Mouse (Mus musculus) right cerebral cortex, adult 18-20 months (tissue): ENCODE results near the gene St6gal1.

Experiments
- DNase-seq: peaks from one replicate; pipeline ENCODE4 v3.0.0; 2022; ENCODE audit warnings: mixed read lengths

St6gal1 gene

GRCm38 (mm10) chr16:23307142-23307968, 82.8 kb downstream of the St6gal1 start:
- DNase-seq = no peak

DNA sequence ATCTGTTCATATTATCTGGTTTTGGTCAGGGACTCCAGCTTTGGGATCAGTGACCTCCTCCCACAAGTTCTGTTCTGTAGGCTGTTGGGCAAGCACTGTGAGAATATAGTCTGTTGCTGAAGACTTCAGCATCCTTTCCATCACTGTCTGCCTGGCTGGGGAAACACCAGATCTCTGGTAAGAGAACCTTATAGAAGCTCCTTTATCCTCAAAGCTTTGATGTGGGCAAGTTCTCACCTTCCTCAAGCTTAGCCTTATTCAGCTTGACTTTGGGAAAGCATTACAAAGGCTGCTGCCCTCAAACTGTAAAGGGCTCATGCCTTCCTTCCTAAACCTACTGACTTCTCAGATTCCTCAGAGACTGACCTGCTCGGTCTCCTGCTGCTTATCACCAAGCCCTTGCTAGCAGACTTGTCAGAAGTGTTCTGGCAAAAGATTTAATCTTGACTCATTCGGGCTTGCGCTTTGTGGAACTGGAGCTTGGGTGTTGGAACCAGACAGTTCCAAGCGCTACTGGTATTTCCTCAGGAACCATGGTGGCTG, 83.5 kb downstream of the St6gal1 start:
- DNase-seq = no peak

GRCm38 (mm10) chr16:23309080-23309479, 84.5 kb downstream of the St6gal1 start:
- no peak for DNase-seq

- DNase-seq = no peak
These were observed 88.1 kb downstream of the St6gal1 start for GRCm38 (mm10) chr16:23312604-23313003.

DNA sequence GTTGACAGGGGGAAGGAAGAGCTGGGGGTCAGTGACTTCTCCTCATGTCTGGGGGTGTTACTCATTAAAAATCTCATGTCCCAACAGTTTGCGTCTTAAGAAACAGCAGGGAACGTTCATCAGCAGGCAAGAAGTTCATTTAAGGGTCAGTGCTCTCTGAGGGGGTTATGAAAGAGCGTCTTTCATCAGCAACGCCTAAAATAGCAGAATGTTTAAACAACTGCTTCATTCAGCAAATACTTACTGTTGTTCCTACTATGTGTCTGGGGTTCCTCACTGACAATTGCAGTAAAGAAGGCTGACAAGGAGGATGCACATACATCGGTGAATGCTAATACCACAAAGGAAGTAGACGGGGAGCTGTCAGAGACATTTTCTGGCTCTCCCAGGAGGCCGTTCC, 90.2 kb downstream of the St6gal1 start:
- no peak for DNase-seq

- DNase-seq = no peak
These were observed 93.0 kb downstream of the St6gal1 start for GRCm38 (mm10) chr16:23317411-23318047.

DNA sequence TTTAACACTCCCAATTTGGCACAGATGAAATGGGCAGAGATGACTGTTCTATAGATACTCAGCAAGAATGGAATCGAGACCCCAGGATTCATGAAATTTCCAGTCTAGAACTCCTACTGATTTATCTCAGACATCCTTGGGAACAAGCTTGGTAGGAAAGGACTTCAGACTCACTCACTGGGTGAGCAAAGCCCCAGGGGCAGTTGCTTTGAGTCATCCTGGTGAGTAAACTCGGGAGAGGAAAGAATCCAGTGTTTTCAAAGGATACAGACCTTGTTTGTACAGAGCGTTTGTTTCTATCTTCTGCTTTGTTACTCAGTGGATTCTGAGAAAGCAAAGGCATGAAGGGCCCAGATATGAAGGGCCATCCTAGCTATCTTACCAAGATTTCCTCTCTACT, 95.5 kb downstream of the St6gal1 start:
- DNase-seq = no peak

DNA sequence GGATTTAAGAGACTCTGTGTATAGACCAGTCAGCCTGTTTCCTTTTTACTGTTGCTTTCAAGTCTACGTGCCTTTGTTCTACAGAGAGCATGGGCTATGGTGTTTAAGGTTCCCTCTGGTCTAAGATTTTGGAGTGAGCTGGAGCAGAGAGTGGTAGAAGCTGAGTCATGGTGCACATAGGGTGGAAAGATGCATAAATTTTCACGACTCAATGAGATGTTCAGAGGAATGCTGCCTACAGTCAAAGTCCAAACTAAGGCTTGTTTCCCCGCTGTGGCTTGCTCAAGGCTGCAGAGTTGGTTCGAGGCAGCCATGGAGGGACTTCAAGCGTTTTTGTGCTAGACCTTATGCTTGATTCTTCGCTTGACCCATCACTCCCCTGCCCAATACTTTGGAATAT, 96.0 kb downstream of the St6gal1 start:
- DNase-seq = no peak

GRCm38 (mm10) chr16:23322453-23322852, 97.9 kb downstream of the St6gal1 start:
- DNase-seq = no peak

- no peak for DNase-seq
These were observed 99.4 kb downstream of the St6gal1 start for GRCm38 (mm10) chr16:23323915-23324314.

DNA sequence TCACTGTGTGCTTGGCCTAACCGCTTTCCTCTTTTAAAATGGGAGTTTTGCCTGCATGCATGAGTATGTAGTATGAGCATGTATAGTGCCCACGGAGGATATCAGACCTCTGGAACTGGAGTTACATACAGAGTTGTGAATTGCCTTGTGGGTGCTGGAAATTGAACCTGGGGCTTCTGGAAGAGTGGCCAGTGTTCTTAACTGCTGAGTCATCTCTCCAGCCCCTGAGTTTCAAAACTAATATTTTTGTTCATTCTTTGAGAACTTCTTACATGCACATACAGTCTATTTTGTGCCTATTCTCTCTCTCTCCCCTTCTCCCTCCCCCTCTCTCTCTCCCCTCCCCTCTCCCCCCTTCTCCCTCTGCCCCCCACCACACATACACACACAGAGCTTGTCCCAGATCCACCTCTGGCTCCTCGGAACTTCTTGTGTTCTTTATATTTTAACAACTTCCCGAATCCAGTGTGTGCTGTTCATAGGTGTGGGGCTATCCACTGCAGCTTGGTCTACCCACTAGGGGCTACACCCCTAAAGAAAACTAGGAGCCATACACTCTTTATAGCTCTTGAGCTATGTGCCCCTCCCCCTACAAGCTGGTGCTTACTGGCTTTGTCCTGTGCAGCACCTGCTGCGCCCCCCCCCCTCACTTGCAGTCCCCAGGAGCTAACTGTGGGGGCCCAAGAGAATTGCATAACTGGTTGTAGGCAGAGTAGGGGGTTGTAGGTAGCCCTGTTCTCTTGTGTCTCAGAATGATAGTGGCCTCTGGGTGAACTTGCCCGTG, 100.5 kb downstream of the St6gal1 start:
- no peak for DNase-seq

DNA sequence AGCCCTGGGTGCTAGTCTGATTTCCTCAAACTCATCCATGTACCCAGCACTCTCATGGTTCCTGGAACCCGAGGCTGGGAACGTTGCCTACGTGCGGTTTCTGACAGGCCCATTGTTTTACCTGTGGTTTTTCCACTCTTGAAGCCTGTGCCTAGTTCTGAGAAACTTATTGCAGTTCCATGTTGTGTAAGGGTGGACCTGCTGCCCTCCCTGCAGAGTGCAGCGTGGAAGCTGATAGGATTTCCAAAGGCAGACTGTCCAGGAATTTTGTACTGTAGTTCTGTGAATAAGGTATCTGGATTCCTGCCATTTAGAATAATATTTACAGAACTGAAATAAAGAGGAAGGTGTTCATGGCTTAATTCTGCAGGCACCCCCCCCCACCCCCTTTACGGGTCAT, 102.1 kb downstream of the St6gal1 start:
- no peak for DNase-seq

DNA sequence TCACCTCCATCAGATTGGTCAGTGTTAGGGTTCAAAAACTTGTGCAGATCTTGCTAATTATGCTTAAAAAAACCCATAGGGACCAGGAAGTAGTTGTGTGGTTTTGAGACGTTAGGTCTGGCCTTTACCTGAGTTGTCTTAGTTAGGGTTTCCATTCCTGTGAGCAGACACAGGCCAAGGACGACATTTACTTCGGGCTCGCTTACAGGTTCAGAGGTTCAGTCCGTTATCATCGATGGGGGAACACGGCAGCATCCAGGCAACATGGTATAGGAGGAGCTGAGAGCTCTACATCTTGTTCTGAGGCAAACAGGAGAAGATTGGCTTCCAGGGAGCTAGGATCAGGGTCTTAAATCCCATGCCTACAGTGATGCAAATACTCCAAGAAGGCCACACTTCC, 102.7 kb downstream of the St6gal1 start:
- DNase-seq = no peak

- DNase-seq = no peak
These were observed 103.7 kb downstream of the St6gal1 start for GRCm38 (mm10) chr16:23328201-23328600.

DNA sequence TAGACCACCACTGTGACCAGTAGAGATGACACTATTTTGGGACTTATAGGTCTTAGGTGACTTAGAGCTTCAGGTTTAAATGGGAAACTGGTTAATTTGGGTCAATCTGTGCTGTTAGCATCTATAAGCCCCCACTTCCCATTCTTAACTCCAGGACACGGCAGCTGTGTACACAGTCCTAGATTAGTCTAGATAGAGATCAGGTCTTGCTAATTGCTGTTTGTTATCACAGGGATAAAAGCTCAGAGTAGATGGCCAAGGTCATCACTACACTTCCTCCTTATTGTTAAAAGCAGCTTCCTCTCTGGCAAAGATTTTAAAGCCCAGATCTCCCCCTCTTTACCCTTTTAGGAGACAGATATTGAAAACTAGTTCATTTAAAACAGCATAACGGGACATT, 107.6 kb downstream of the St6gal1 start:
- DNase-seq = no peak

DNA sequence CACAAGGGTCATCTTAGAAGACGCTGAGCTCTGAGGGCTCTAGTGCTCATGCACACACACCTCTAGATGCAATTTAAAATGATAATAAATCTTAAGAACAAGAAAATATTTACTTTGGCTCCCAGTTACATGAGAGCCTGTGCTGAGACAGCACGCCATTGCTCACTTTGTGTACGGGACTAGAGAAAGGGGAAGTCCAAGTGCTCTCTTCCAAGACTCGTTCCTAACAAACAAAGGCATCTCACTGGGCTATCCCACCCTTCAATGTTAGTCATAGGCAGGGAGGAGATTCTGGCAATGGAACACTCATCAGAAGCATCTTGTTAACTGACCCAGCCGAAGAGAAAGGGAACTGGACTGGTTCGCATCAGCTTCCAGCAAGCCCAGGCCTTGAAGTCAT, 108.1 kb downstream of the St6gal1 start:
- no peak for DNase-seq

GRCm38 (mm10) chr16:23333875-23334551, 109.5 kb downstream of the St6gal1 start:
- no peak for DNase-seq

DNA sequence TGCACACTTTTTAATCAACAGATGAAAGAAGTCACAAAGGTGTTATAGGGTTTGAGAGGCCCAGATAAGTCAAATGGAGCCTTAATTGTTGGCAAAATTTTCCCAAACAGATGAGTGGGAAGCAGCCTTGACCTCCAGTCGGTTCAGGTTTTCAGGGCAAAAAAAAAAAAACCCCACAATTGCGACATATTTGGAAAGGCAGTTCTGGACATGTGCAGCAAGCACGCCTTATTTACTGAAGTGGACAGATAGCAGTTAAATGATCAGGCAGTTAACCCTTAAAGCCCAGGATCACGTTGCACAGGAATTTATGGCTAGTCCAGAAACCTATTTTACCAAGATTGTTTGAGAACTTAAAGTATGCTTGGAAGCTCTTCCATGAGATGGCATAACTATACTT, 112.8 kb downstream of the St6gal1 start:
- DNase-seq = no peak

DNA sequence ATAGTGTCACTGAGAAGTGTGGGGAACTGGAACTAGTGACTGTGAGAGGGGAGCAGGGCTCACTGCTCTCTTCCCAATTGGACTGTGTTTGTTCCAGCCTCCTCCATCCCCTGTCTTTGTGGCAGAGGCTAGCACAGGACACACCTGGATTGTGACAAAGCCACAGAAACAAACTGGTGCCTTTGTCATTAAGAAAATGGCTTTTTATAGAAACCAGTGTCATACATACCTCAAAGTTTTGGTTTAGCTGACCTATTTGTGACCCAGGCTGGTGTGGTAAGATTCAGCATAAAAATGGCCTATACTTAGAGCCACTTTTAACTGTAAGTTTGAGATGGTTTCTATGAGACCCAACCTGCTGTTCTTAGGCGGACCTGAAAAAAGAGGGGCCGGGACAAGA, 116.7 kb downstream of the St6gal1 start:
- no peak for DNase-seq

GRCm38 (mm10) chr16:23350802-23351201, 126.3 kb downstream of the St6gal1 start:
- DNase-seq = no peak

GRCm38 (mm10) chr16:23361031-23361430, 136.5 kb downstream of the St6gal1 start:
- no peak for DNase-seq

GRCm38 (mm10) chr16:23361434-23361970, 137.0 kb downstream of the St6gal1 start:
- no peak for DNase-seq
